Mouse (Mus musculus) T-helper 2 cell (primary cell): ENCODE measurements around the gene Ppp1r14c.

Source experiments
- in situ Hi-C: fragments of 300-600 bp; cut with MboI, MseI; formaldehyde crosslinking; loops from one replicate; pipeline ENCODE4 v1.15.1; 2025; ENCODE audit warnings: high pct_unique_total_duplicates

Ppp1r14c gene

DNA sequence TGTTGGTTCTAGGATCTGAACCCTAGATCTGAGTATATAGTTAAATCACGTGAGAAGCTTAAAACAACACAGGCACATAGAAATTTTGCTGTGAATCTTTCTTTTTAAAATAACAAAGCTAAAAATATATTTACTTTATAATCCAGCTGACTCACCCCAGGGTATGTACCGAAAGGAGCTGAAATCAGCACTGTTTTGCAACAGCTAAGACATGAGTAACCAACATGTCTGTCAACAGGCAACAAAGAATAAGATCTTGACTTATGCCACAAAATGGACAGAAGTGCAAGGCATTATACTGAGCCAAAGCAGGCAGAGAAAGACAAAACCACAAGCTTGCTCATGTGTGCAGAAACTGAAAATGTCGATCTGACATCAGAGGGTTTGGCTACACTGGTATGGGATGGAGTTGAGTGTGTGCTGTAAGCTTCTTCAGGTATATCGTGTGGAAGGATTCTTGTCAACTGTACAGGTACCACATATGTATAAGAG is 100.3 kb downstream of the Ppp1r14c start:
- in situ Hi-C loops: no loop called here

DNA sequence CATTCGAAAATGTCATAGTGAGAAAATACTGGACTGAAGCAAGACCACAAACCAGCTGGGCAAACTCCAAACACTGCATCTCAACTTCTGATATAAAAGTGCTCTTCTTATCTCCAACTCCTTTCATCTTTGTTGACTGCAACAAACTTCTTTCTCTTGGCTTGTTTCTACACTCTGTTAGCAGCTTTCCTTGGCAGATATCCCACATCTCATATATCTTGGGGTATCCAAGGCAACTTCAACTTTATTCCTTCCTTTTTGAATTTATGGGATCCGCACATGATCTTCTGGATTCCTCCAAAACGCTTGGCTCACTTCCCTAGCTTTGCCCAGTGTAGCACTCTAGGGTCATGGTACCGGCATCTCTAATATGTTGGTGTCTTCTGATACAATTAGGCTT is 102.7 kb downstream of the Ppp1r14c start:
- in situ Hi-C loops: no loop called here

DNA sequence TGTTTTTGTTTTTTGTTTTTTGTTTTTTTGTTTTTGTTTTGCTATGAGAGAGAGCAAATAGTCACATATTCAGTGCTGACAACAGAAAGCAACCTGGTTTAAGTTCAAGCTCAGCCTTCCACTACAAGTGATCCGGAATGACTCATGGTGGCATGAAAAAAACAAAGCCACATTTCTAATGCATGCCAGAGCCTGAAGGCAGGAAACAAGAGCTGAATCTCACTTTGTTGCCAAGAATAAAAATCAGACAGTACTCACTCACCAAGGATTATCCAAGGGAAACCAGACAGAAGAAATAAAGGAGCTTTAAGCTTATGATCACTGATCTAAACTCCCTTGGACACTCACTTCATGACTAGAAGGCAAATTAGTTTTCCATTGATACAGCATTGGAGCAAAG is 110.8 kb downstream of the Ppp1r14c start:
- in situ Hi-C loops: no loop called here

DNA sequence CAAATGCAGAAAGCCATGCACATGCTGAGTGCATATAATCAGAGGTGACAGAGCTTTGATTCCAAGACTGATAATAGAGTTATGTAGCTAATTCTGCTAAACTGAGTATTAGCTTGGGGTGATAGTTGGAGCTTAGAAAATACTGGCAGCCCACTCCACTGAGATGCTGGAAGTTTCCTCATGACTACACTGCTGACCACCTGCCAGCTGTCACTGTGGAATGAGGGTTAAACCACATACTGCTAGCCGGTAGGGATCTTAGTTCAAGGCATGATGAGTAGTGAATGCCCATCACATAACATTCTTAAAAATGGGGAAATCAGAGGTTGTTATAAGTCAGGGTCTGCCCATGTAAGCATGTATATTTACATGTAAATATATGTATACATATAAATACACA is 113.9 kb downstream of the Ppp1r14c start:
- in situ Hi-C loops: no loop called here

DNA sequence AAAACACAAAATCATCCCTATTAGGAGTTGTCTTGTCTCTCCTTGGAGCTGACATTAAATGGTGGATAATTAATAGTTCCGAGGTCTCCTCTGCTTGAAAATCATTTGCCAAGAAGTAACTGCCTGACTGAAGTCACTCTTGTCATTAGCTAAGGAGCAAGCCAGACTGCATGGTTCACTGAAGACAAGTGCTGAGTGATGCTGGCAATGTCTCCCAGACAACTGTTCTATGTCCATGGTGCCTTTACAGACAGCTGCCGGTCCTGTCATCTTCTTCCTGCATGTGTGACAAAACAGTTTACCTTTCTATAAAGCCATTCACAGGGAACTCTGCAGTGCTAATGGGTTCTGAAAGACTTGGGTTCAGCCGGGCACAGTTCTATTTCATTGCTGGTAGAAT is 124.2 kb downstream of the Ppp1r14c start:
- in situ Hi-C loops: no loop called here

DNA sequence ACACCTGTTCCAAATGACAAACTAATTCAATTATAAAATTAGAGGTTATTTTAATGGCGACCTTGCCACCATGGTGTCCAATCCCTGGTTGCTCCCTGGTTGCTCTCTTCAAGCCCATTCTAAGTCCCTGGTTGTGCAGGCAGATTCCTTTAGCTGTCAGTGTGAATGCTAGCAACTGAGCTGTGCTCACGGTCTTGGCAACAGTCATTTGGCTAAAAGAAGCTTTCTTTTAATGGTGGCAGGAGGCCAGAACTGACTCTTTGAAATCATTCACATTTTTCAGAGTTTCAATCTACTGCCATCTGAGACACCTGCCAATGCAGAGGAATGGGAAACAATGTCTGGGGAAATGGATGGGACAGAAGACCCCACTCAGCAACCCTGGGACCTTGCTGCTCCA is 130.9 kb downstream of the Ppp1r14c start:
- in situ Hi-C loops: no loop called here

DNA sequence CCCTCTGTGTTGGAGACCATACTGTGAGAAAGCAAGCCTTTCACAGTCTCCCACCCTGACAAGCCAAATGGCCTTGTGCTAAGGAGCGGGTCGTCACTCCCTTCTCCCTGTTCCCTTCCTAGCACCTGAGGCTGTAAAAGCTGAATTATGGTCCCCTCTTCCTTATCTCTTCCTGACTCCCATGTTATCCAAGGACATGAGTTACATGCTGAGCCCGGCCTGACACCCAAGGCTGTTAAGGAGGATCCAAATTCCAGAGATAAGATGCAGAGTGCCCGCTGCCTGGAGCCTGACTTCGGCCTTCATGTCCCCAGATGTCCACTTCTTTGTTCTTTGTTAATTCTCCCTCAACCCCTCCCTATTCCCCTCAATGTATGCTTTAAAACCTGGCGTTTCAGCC is 135.0 kb downstream of the Ppp1r14c start:
- in situ Hi-C loops: loop anchor here (5.0 kb wide), 1 partner anchor 46 kb away; no protein-coding TSS in a partner anchor

DNA sequence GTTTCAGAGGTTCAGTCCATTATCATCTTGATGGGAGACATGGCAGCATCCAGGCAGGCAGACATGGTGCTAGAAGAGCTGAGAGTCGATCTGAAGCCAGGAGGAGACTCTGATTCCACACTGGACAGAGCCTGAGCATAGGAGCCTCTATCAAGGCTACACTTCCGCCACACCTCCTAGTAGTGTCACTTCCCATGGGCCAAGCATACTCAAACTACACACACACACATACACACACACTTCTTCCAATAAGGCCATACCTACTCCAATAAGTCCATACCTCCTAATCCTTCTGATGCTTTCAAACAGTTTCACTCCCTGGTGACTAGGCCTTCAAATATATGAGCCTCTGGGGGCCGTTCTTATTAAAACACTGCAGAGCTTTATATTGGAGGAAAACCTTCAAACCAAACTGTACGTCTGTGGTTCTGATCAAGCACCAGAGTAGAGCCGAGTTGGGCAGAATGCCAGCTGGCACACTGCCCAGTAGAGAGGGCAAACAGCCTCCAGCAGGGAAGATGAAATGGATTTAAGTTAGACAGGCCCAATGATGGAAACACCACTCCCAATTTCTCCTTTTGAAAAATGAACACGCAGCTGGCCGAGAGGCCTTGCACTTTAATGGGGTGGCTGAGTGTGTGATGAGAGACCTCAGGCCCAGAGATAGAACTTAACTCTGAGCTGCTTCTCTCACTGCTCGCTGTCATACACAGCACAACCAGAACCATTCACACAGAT is 141.8 kb downstream of the Ppp1r14c start:
- in situ Hi-C loops: no loop called here

DNA sequence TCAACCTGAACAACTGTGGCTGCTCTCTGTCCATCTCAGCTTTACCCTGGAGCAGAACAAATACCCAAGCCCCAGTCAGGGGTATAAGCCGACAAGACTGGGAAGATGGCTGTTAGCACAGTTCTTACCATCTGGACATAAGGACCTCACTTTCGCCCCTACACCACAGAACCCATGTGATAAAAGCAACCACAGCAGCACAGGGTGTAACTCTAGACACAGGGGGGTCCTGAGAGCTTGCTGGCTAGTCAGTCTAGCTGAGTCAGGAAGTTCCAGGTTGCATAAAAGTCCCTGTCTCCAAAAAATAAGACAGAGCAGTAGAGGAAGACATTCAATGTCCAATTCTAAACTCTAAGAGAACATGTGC is 142.3 kb downstream of the Ppp1r14c start:
- in situ Hi-C loops: no loop called here

DNA sequence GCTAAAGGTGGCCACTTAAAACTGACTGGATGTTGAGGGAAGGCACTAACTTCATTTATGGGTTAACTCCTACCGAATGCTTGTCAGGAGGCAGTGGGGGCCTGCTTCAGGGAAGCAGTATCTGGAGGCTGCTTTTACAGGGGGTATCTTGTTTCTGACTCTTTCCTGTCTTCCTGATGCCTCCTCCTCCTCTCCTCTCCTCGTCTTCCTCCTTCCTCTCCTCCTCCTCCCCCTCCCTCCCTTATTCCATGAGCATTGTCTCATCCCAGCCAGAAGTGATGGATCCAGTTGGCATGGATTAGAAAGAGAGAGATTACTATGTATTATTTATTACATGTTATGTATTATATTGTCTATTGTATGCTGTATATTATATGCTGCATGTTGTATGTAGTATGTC is 142.9 kb downstream of the Ppp1r14c start:
- in situ Hi-C loops: no loop called here

DNA sequence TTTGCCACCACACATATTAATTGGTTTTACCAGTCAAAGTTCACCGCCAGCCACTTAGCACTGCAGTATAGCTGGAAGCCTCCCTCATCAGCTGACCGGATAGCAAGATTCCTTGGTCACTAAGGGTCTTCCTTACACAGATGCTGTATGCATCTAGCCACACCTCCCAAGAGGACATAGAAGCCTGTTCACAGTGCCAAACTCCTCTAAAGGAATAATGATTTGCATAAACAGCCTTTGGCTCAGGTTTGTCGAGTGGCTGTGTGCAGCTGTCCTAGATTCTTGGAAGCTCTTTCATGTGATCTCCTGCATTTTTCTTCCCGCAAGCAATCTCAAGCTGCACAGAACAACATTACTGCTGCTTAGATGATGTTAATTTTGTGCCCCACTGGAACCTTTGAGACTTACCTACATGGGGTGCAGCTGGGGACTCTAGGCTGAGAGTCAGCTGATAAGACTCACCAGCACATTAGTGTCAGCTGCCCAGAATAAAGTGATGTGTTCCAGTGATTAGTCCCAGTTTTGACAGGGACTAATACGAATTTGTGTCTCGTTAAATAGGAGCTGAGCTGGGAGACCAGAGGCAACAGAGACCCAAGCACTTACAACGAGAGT is 143.9 kb downstream of the Ppp1r14c start:
- in situ Hi-C loops: no loop called here

DNA sequence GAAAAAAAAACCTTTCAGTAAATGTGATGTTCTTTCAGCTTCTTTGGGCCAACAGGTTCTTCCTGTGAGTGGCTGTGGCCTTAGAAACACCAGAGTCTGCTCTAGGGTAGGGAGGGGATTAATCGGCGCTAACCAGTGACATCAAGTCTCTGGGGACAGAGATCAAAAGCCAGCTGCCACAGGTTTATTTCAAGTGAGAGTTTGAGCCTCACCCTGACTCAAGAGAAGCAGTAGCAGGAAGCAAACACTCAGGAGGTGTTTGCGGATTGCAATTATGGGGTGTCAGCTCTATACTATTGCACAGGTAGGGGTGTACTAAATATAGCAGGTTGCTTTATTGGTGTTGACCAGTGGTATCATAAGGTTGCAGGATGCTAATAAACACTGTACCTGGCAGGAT is 144.6 kb downstream of the Ppp1r14c start:
- in situ Hi-C loops: no loop called here

DNA sequence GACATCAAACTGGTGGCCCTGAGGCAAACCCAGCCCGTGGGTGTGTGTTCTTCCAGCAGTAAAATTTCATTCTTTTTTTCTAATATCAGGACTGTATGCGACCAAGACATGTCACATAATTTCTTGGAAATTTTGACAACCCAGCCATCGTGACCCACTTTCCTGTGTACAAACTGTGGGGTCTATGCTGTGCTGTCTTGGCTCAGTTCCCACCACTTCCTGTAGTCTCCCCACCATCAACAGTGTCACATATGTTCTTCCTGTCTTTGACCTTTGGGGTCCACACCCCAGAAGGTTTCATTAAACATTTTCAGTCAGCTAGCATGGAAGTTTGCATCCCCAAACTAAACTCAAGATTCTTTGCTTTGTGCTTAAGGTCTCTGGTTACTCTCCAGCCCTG is 145.5 kb downstream of the Ppp1r14c start:
- in situ Hi-C loops: no loop called here

DNA sequence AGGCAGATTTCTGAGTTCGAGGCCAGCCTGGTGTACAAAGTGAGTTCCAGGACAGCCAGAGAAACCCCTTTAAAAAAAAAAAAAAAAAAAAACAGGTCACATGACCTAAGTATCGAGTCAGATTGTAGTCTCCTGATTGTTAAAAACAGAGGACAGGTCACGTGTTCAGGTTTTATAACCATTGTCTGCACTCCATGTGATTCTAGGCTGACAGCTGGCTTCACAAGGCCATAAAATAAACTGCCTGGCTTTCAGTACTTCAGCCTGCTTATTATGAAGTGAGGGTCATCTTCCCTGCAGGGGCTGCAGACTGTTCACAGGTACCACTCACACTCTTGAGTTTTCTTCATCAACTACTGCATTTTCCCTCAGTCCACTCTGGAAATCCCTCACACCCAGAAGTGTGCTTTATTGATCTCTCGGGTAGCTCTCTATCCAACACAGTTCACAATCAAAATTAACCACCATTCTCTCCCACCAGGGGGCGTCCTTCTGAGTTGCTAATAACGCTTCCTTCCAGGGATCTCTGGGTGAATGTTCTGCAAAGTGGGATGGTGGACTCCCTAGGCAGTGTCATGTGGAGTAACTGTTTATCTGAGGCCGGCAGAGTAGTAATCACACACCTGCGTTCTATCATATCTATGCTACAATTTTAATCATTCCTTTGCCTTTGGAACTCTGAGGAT is 146.9 kb downstream of the Ppp1r14c start:
- in situ Hi-C loops: no loop called here

DNA sequence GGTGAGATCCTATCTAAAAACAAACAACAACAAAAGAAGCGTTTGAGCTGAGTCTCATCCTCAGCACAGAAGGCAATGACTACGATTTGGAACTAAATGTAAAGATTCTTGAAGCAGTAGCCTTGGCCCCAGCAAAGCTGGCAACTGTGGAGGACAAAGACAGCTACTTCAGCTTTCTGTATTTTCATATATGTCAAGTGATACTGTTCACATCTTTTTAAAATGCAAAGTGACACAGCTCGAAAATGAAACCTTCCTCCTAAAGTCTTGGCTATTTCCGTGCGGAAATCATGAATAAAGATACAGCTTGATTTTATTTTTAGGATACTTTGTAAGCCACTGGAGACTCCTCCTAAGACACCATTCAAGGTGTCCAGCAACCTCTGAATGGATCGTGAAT is 148.1 kb downstream of the Ppp1r14c start:
- in situ Hi-C loops: no loop called here
